Mouse (Mus musculus): ENCODE results near the gene Trem2.

GRCm38 (mm10) chr17:48321279-48321678 is 24.9 kb upstream of the Trem2 start:
- TF ChIP-seq EP300 (IDR thresholded peaks at IDR 0.05; ENCODE audit: low read depth) (peak; percentile 28; the same call in 1 of the 2 replicates), CTCF (IDR thresholded peaks at IDR 0.05; ENCODE audit: low read depth) (no peak)

All from liver, embryonic 14.5 days (tissue).